Mouse (Mus musculus): ENCODE data around the gene Cebpa. TPM values are rescaled to one million over a fixed set of nuclear protein-coding genes. Genes with fewer than 3 reads are reported as not detected.

The Cebpa gene
- total RNA-seq, 2 experiments from 2014 or later, result 16.6 to 18.0 TPM

DNA sequence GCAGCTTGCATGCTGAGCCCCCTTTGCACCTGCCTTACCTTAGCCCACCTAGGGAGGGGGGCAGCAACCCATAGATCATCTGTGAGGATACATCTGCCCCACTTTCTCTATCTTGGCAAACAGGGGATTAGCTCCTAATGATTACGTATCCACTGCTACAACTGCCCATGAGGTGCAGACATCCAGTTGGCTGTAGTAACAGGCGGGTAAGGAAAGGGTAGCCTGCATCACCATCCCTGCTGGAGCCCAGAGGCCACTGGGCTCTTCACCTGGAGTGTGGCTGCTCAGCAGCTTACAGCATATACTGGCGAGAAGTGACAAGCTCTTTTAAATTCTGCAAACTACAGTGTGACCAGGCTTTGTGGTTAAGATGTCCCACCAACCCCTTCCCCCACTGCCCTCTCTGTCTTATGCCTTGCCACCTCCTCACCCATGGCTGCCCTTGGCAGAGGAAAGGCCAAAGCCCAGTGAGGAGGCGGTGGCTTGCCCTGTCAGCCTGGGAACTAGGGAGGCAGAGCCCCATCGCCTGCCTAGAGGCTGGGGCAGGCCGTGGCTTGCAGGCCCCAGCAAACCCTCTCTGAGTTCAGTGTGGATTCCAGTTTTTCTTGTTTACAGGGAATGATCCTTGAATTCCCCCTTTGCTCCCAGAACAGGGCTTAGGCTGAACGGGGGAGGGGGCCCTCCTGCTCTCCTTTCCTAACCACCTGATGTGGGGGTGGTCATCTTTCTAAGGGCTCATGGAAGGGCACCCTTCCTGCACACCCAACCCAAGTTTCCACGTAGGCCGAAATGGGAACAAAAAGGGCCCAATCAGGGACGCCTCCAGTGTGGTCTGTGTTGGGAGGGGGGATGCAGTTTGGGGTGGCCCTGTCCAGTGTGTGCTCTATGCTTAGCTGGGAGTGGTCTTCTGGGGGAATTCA, 3.6 kb downstream of the Cebpa start:
- no peak overlapping the region for H3K4me3 ChIP-seq
- H3K27ac ChIP-seq, result peak overlapping the region; percentile 70; the same call in 1 of the 2 replicates
- no peak for TF ChIP-seq CTCF (conservative IDR thresholded peaks at IDR 0.05)
- DNase-seq (ENCODE audit: low spot score in 2 of 2), result no peak

DNA sequence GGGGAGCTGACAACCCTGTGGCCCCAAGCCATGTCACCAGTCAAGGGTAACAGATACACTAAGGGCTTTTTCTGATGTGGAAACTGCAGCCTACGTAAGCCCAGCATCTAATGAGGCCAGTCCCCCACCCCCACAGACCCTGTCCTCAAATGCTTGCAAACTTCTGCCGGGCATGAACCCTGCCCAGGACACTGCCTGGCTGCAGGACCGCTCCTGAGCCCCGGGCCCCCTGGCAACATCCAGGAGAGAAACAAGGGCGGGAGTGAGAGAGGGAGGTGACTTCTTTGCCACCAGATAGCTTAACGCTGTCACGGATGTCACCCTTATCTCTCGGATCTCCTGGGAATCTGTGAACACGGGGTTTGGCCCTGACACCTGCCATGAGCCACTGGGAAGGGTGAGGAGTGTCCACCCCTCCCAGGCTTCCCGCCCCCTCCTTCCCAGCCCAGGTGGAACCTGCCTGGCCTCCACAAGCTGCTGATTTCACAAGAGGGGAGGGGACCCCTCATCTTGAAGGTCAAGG, 4.4 kb downstream of the Cebpa start:
- peak overlapping the region; percentile 70 for H3K27ac ChIP-seq
- no peak for TF ChIP-seq CTCF (conservative IDR thresholded peaks at IDR 0.05)
- no peak overlapping the region for H3K4me3 ChIP-seq
- DNase-seq (ENCODE audit: low spot score in 2 of 2), result no peak

DNA sequence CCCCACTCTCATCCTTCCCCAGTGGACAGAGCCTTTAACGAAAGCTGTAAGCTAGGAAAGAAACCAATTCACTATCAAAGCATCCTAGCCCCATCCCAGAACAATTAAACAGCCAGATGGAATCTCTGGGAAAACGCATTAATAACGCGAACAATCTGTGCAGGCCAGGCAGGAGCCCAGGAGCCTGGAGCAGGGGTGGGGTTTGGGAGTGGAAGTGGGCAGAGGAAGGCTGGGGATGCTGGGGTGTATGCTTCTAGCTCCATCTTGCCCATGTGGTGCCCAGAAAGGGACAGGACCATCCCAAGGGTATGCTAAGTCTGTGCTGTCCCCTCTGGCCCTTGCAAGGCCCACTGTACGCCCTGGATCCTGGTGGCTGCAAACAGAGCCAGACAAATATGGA, 5.1 kb downstream of the Cebpa start:
- H3K27ac ChIP-seq, result peak overlapping the region; percentile 70; the same call in 1 of the 2 replicates
- DNase-seq (ENCODE audit: low spot score in 2 of 2), result peak; percentile 68 to 70
- no peak overlapping the region for H3K4me3 ChIP-seq
- no peak for TF ChIP-seq CTCF (conservative IDR thresholded peaks at IDR 0.05)

DNA sequence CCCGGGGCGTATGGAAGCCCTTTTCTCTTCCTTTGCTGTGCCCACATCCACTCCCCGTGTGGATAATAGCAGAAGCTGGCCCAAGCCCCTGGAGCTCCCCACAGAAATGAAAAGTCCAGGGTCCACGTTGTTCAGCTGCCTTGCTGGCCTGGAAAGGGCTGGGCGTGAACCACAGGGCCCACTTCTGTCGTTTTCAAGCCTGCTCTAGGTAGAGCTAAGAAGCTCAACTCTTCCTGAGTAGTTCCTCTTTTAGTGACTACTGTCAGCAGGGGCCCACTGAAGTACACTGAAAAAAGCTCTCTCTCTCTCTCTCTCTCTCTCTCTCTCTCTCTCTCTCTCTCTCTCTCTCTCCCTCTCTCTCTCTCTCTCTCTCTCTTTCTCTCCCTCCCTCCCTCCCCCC, 5.7 kb downstream of the Cebpa start:
- Histone ChIP-seq H3K27ac (peak overlapping the region; percentile 69; the same call in 1 of the 2 replicates), H3K4me3 (no peak overlapping the region)
- no peak for TF ChIP-seq CTCF (conservative IDR thresholded peaks at IDR 0.05)
- DNase-seq (ENCODE audit: low spot score in 2 of 2), result no peak

DNA sequence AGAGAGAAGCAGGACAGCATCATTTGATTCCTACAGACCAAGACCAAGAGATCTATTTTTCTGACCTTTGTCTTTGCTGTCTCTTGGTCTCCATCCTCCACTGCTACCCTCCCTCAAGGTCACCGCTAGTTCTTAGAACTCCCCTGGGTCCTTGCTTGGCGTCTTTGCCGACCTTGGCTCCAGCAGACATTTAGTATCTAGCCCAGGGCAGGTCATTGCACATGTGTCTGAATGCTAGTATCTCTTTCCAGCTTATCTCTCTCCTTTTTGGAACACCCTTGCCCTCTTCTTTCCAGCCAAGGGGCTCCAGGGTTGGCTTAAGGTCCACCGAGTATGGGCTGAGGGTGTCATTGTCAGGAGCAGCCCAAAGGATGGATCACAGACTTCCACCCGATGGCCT, 6.9 kb downstream of the Cebpa start:
- H3K27ac ChIP-seq, result no peak overlapping the region
- no peak for DNase-seq (ENCODE audit: low spot score in 2 of 2)
- no peak overlapping the region for H3K4me3 ChIP-seq
- TF ChIP-seq CTCF (conservative IDR thresholded peaks at IDR 0.05), result no peak

GRCm38 (mm10) chr7:35127001-35127400, 7.9 kb downstream of the Cebpa start:
- DNase-seq (ENCODE audit: low spot score in 2 of 2), result peak in 1 of 2 experiments; percentile 28
- TF ChIP-seq CTCF (conservative IDR thresholded peaks at IDR 0.05), result no peak
- no peak overlapping the region; the same call in 1 of the 2 replicates for H3K27ac ChIP-seq
- H3K4me3 ChIP-seq, result no peak overlapping the region

- TF ChIP-seq CTCF (conservative IDR thresholded peaks at IDR 0.05), result no peak
- Histone ChIP-seq H3K27ac (no peak overlapping the region), H3K4me3 (no peak overlapping the region)
- DNase-seq (ENCODE audit: low spot score in 2 of 2), result no peak
These were observed 8.6 kb downstream of the Cebpa start for GRCm38 (mm10) chr7:35127721-35128120.

GRCm38 (mm10) chr7:35128677-35129567, 9.8 kb downstream of the Cebpa start:
- TF ChIP-seq CTCF (conservative IDR thresholded peaks at IDR 0.05), result no peak
- DNase-seq (ENCODE audit: low spot score in 2 of 2), result no peak
- Histone ChIP-seq H3K4me3 (no peak overlapping the region), H3K27ac (no peak overlapping the region)

DNA sequence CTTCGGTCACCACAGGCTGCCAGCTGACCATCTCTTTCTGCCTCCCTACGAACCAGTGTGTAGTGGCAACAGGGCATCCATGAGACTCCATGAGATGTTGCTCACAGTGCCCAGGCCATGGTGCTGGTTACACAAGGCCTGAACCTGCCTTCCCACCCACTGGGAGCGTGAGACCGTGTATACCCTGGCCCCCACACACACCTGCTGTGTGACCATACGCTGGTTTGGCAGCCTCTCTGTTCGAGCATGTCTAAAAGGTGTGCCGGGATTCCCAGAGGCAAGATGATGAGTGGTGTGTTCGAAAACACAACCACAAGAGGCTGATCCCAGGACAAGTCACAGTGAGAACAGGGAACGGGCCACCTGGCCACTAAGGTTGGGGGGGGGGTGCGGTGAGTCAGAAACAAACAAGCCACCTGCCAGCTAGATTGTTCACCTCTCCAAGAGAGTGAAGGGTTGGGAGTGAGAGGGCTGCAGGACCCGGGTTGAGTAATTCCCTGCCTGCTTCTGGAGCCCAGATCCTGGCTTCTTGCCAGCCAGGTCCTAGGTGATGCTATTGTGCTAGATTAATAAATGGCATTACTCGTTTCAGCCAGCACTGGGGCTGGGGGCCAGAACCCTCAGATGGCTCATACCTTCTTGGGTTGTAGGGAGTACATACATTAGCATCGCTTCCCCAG, 11.1 kb downstream of the Cebpa start:
- DNase-seq (ENCODE audit: low spot score in 2 of 2), result no peak
- Histone ChIP-seq H3K27ac (no peak overlapping the region), H3K4me3 (no peak overlapping the region)
- TF ChIP-seq CTCF (conservative IDR thresholded peaks at IDR 0.05), result no peak

DNA sequence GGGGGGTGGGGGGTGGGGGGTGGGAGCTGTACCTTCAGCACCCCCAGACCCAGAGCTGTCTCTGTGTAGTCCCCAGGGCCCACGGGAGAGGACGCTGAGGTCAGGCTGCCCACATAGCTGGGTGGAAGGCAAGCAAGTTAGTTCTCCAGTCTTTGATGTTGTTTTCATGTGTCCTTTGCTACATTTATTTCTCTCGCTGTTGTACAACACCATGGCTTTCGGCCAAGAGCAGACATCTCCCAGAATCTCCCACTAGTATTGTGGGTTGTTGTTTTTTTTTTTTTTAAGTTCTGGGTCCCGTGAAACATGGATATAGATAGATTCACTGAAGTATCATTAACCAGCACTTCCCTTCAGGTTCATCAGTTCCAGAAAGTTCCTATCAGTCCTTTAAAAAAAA, 11.8 kb downstream of the Cebpa start:
- no peak for TF ChIP-seq CTCF (conservative IDR thresholded peaks at IDR 0.05)
- DNase-seq (ENCODE audit: low spot score in 2 of 2), result no peak
- Histone ChIP-seq H3K4me3 (no peak overlapping the region), H3K27ac (no peak overlapping the region)

- DNase-seq (ENCODE audit: low spot score in 2 of 2), result no peak
- no peak overlapping the region for H3K4me3 ChIP-seq
These were observed 12.5 kb downstream of the Cebpa start for GRCm38 (mm10) chr7:35131601-35132000.

DNA sequence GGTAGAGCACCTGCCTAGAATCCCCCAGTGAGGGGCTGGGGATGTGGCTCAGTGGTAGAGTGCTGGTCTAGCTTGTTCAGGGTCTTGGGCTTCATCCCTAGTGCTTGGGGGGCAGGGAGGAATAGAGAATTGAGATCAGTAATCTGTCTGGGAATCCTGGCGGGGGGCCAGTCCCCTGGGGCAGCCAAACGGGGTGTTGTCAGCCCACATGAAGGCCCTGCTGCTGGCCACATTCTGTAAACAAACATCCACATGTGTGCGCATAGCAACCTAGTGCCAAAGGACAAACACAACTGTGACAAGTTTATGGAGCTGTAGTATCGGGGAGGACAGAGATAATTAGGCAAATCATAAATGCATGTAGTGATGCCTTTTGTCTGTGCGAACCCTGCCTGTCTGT, 15.5 kb downstream of the Cebpa start:
- no peak overlapping the region for H3K4me3 ChIP-seq
- DNase-seq (ENCODE audit: low spot score in 2 of 2), result no peak
- H3K27ac ChIP-seq, result no peak overlapping the region
- TF ChIP-seq CTCF (conservative IDR thresholded peaks at IDR 0.05), result no peak

More at GRCm38 (mm10) chr7:35131601-35132000, 12.5 kb downstream of the Cebpa start:
- peak; percentile 43 for TF ChIP-seq CTCF (conservative IDR thresholded peaks at IDR 0.05)
- H3K27ac ChIP-seq, result no peak overlapping the region

All from layer of hippocampus, adult 2 months (tissue).